Mouse (Mus musculus): ENCODE measurements around the gene Arl9. TPM values are rescaled to one million over a fixed set of nuclear protein-coding genes. Genes with fewer than 3 reads are reported as not detected.
"Not testable (repeated sequence)": the region's sequence is repeated elsewhere in the genome, so short reads cannot be mapped to it uniquely, and the experiment has no call there.

Arl9 gene
- polyA plus RNA-seq (2015; fragmentation: Nextera tagmentation; extraction: Ambion mirVana) = 0.35 TPM in 1 of 2 replicates, not detected in the other

DNA sequence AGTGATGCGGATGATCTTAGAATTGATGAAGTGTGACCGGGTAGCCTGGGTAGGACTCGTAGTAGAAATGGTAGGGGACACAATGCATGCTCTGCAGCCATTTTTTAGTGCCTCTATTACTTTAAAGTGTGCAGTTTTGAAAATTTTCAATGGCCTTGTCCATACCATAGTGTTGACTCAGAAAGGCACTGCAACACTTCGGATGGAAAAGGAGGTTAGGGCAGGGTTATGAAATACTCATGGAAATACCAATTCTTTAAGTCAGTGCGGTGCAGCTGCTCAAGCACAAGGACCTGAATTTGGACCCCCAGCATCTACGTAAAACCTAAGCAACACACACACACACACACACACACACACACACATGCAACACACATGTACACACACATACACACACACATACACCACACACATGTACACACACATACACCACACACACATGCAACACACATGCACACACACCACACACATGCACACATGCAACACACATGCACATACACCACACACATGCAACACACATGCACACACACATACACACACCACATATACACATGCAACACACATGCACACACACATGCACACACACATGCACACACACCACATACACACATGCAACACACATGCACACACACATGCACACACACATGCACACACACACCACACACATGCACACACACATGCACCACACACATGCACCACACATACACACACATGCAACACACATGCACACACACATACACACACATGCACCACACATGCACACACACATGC is at the start of gene Arl9:
Gene Arl9, plus strand, starts transcription at position 5 of the 771 bp plus-strand sequence.
- no peak within 1 kb of the TSS for H3K27ac ChIP-seq
- H3K4me2 ChIP-seq = no peak within 1 kb of the TSS

DNA sequence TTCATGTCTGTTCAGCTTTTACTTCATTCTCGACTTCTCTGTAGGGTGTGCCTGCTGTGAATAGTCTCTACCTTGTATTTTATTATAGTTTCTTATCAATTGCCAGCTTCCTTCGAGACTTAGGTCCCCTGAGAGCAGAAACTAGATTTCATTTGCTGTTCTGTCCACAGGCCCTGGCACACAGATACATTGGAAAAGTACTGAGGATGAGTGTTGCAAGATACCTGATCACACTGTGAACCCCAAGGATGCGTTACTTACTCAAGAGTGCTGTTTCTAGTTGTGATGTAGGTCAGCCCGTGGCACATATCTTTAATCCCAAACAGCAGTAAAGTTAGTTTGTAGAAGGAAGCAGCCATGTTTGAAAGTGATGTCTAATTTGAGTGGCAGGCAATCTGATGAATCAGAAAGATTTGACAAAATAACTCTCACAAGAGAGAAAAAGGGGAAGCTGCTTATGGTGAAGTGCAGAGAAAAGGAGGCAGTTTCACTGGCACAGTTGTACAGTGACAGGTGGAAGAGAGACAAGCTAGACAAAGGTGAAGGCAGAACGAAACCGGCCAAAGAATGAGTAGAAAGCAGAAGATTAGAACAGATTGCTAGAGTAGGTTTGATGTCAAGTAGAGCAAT is 49.5 kb upstream of the Arl9 start:
- Histone ChIP-seq H3K4me3 (no peak overlapping the region), H3K4me2 (no peak overlapping the region), H3K9me3 (no peaks in the 10 kb centered on the region), H3K36me3 (peaks cover 28% of the 10 kb centered on the region), H3K27ac (no peak overlapping the region), H3K4me1 (replicated peaks) (peaks cover 32% of the 10 kb centered on the region), H3K27me3 (no peaks in the 10 kb centered on the region), H3K9ac (no peak overlapping the region)
- no peak for ATAC-seq (ENCODE audit: low FRiP score)
- WGBS = 91% methylated on average over 6 of the region's 6 CpGs

More for the DNA sequence above, at the start of gene Arl9:
- Histone ChIP-seq H3K9me3 (no peaks in the 10 kb centered on the region), H3K4me1 (replicated peaks) (no peaks in the 10 kb centered on the region), H3K36me3 (peaks cover 20% of the 10 kb centered on the region), H3K27me3 (no peaks in the 10 kb centered on the region), H3K4me3 (no peak within 1 kb of the TSS), H3K9ac (no peak within 1 kb of the TSS)
- no peak for ATAC-seq (ENCODE audit: low FRiP score)
- 94% methylated on average over 6 of the region's 6 CpGs for WGBS

DNA sequence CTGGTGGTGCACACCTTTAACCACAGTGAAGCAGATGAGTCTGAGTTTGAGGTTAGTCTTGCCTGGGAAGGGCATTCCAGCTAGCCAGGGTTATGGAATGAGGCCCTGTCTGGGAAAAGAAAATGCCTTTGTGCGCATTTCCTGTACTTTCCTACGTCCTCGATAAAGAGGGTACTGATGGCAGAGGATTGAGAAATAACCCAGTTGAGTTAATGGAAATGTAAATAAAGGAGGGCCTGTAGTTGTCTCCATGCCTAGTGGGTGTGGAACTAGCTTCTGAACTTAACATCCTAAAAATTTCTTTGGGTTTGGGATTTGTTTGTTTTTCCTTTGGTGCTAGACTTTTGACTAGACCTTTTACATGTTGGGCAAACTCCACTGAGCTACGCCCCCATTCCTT is 48.4 kb upstream of the Arl9 start:
- no peak overlapping the region for H3K4me2 ChIP-seq
- peaks cover 21% of the 10 kb centered on the region for H3K4me1 ChIP-seq (replicated peaks)
- peaks cover 35% of the 10 kb centered on the region for H3K36me3 ChIP-seq
- no peak for ATAC-seq (ENCODE audit: low FRiP score)
- H3K27me3 ChIP-seq = no peaks in the 10 kb centered on the region
- WGBS = 85% methylated on average over 4 of the region's 4 CpGs
- no peaks in the 10 kb centered on the region for H3K9me3 ChIP-seq
- H3K27ac ChIP-seq = no peak overlapping the region
- no peak overlapping the region for H3K4me3 ChIP-seq
- H3K9ac ChIP-seq = no peak overlapping the region

GRCm38 (mm10) chr5:76957954-76958353 is 45.9 kb upstream of the Arl9 start:
- Histone ChIP-seq H3K4me1 (replicated peaks) (peaks cover 7% of the 10 kb centered on the region; the same call in 1 of the 2 replicates), H3K4me3 (no peak overlapping the region), H3K27me3 (no peaks in the 10 kb centered on the region), H3K9me3 (no peaks in the 10 kb centered on the region), H3K9ac (no peak overlapping the region), H3K27ac (no peak overlapping the region), H3K36me3 (peaks cover 57% of the 10 kb centered on the region), H3K4me2 (no peak overlapping the region)
- 100% methylated on average over 1 of the region's 1 CpGs for WGBS
- no peak for ATAC-seq (ENCODE audit: low FRiP score)

- H3K4me3 ChIP-seq = no peak overlapping the region
- no peak for ATAC-seq (ENCODE audit: low FRiP score)
- H3K9me3 ChIP-seq = no peaks in the 10 kb centered on the region
- H3K27ac ChIP-seq = no peak overlapping the region
- no peaks in the 10 kb centered on the region for H3K27me3 ChIP-seq
- H3K36me3 ChIP-seq = peaks cover 66% of the 10 kb centered on the region
- 95% methylated on average over 5 of the region's 5 CpGs for WGBS
- H3K9ac ChIP-seq = no peak overlapping the region
- no peaks in the 10 kb centered on the region for H3K4me1 ChIP-seq (replicated peaks)
- no peak overlapping the region for H3K4me2 ChIP-seq
These were observed 44.3 kb upstream of the Arl9 start for GRCm38 (mm10) chr5:76959587-76959986.

DNA sequence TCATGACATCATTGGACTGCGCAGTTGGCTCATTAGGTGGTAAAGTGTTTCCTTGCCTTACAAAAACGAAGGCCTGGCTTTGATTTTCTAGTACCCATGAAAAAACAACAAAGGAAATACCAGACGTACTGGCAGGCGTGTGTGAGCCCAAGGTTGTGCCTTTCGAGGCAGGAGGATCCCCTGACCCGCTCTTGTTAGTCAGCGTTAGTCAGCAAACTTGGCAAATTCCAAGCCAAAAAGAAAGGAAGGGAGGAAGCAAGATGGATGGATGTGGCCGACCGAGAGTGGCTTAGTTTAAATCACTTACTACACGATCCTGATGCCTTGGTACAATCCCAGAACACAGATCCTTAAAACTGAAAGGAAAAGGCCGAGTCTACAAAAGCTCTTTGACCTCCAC is 41.3 kb upstream of the Arl9 start:
- WGBS = 83% methylated on average over 11 of the region's 11 CpGs

GRCm38 (mm10) chr5:76964651-76965050 is 39.2 kb upstream of the Arl9 start:
- no peak for ATAC-seq (ENCODE audit: low FRiP score)
- 92% methylated on average over 3 of the region's 3 CpGs for WGBS
- peaks cover 64% of the 10 kb centered on the region for H3K36me3 ChIP-seq
- no peaks in the 10 kb centered on the region for H3K4me1 ChIP-seq (replicated peaks)
- no peaks in the 10 kb centered on the region for H3K27me3 ChIP-seq
- no peaks in the 10 kb centered on the region for H3K9me3 ChIP-seq
- H3K9ac ChIP-seq = no peak overlapping the region
- no peak overlapping the region for H3K4me2 ChIP-seq
- no peak overlapping the region for H3K4me3 ChIP-seq
- no peak overlapping the region for H3K27ac ChIP-seq

More for the DNA sequence above, 41.3 kb upstream of the Arl9 start:
- ATAC-seq (ENCODE audit: low FRiP score) = no peak
- H3K27ac ChIP-seq = no peak overlapping the region
- H3K4me2 ChIP-seq = no peak overlapping the region
- H3K36me3 ChIP-seq = peaks cover 65% of the 10 kb centered on the region
- H3K9ac ChIP-seq = no peak overlapping the region
- no peaks in the 10 kb centered on the region for H3K4me1 ChIP-seq (replicated peaks)
- no peak overlapping the region for H3K4me3 ChIP-seq
- H3K9me3 ChIP-seq = no peaks in the 10 kb centered on the region
- no peaks in the 10 kb centered on the region for H3K27me3 ChIP-seq

GRCm38 (mm10) chr5:76969250-76969649 is 34.6 kb upstream of the Arl9 start:
- Histone ChIP-seq H3K4me2 (no peak overlapping the region), H3K27ac (no peak overlapping the region), H3K36me3 (peaks cover 32% of the 10 kb centered on the region), H3K4me3 (no peak overlapping the region), H3K4me1 (replicated peaks) (peaks cover 13% of the 10 kb centered on the region), H3K27me3 (no peaks in the 10 kb centered on the region), H3K9me3 (no peaks in the 10 kb centered on the region), H3K9ac (no peak overlapping the region)
- ATAC-seq (ENCODE audit: low FRiP score) = no peak
- WGBS = 81% methylated on average over 5 of the region's 5 CpGs

DNA sequence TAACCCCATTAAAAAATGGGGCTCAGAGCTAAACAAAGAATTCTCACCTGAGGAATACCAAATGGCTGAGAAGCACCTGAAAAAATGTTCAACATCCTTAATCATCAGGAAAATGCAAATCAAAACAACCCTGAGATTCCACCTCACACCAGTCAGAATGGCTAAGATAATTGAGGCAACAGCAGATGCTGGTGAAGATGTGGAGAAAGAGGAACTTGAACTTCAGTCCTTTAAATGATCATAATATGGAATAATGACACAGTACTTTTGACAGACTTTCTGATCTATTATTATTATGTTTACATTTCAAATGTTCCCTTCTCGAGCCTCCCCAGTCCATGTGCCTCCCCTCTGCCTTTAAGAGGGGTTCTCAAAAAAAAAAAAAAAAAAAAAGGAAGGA is 32.7 kb upstream of the Arl9 start:
- ATAC-seq (ENCODE audit: low FRiP score) = not testable (repeated sequence)
- 93% methylated on average over 1 of the region's 1 CpGs for WGBS

GRCm38 (mm10) chr5:76973488-76973887 is 30.4 kb upstream of the Arl9 start:
- WGBS = 69% methylated on average over 3 of the region's 3 CpGs
- Histone ChIP-seq H3K4me3 (peak overlapping the region; percentile 90), H3K27me3 (no peaks in the 10 kb centered on the region), H3K27ac (no peak overlapping the region), H3K9ac (peak overlapping the region; percentile 88; the same call in 1 of the 2 replicates), H3K36me3 (peaks cover 21% of the 10 kb centered on the region), H3K4me2 (peak overlapping the region; percentile 90), H3K4me1 (replicated peaks) (peaks cover 25% of the 10 kb centered on the region), H3K9me3 (no peaks in the 10 kb centered on the region)
- no peak for ATAC-seq (ENCODE audit: low FRiP score)

More for the DNA sequence above, 32.7 kb upstream of the Arl9 start:
- H3K9me3 ChIP-seq, H3K27ac ChIP-seq, H3K27me3 ChIP-seq, H3K4me3 ChIP-seq, H3K9ac ChIP-seq, H3K4me2 ChIP-seq: not testable (repeated sequence)
- Histone ChIP-seq H3K4me1 (replicated peaks) (peaks cover 22% of the 10 kb centered on the region), H3K36me3 (peaks cover 27% of the 10 kb centered on the region)

GRCm38 (mm10) chr5:76974207-76974553 is 29.7 kb upstream of the Arl9 start:
- Histone ChIP-seq H3K27ac (no peak overlapping the region), H3K36me3 (peaks cover 18% of the 10 kb centered on the region), H3K27me3 (no peaks in the 10 kb centered on the region), H3K4me1 (replicated peaks) (peaks cover 25% of the 10 kb centered on the region), H3K4me2 (peak overlapping the region; percentile 90), H3K9ac (peak overlapping the region; percentile 88), H3K9me3 (no peaks in the 10 kb centered on the region), H3K4me3 (peak overlapping the region; percentile 90)
- WGBS = 3% methylated on average over 17 of the region's 17 CpGs
- ATAC-seq (ENCODE audit: low FRiP score) = peak; percentile 55

- Histone ChIP-seq H3K4me2 (peak within 1 kb of the TSS; percentile 90), H3K9me3 (no peaks in the 10 kb centered on the region), H3K9ac (peak within 1 kb of the TSS; percentile 88), H3K4me3 (peak within 1 kb of the TSS; percentile 90), H3K27ac (peak within 1 kb of the TSS; percentile 91), H3K4me1 (replicated peaks) (peaks cover 25% of the 10 kb centered on the region), H3K27me3 (no peaks in the 10 kb centered on the region), H3K36me3 (peaks cover 21% of the 10 kb centered on the region)
- 1% methylated on average over 48 of the region's 60 CpGs for whole genome bisulfite sequencing
- peak; percentile 97 for ATAC-seq (ENCODE audit: low FRiP score)
These were observed 29.1 kb upstream of the Arl9 start, which contains the start of gene Srp72 for GRCm38 (mm10) chr5:76974554-76975285. Srp72 (plus strand) TSS chr5:76974683.

All from hindbrain, embryonic 13.5 days (tissue).